Mouse (Mus musculus): ENCODE data around the gene Gm49383. TPM values are rescaled to one million over a fixed set of nuclear protein-coding genes. Genes with fewer than 3 reads are reported as not detected.

The Gm49383 gene
- polyA plus RNA-seq, 1 experiment from 2014 or later: 44.2 TPM

DNA sequence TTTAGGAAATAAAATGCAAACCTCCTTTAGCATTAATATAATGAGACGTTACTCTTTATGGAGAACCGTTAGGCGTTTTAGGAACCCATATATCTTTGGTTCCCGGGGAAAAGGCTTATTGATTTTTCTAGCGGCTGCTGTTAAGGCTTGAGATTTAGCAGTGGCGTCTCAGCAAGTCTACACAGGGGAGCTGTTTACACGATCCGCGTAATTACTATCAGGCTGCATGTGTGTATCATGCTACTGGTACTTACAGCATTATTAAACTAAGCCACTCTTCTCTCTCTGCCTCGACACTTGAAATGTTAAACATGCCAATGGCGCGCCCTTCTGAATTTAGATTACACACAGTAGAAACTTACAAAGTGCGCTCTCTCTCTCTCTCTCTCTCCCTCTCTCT, 46.9 kb downstream of the Gm49383 start:
- Histone ChIP-seq H3K4me1 (replicated peaks) (no peaks in the 10 kb centered on the region), H3K36me3 (0 out of 2 replicates have a peak, but pooled peaks cover 5% of the 10 kb centered on the region), H3K27me3 (ENCODE audit: insufficient read depth, poor library complexity, severe bottlenecking) (no peaks in the 10 kb centered on the region), H3K27ac (no peak overlapping the region), H3K4me3 (no peak overlapping the region), H3K9me3 (no peaks in the 10 kb centered on the region)
- WGBS: 88% methylated on average over 13 of the region's 13 CpGs
- DNase-seq (ENCODE audit: low spot score): no peak

DNA sequence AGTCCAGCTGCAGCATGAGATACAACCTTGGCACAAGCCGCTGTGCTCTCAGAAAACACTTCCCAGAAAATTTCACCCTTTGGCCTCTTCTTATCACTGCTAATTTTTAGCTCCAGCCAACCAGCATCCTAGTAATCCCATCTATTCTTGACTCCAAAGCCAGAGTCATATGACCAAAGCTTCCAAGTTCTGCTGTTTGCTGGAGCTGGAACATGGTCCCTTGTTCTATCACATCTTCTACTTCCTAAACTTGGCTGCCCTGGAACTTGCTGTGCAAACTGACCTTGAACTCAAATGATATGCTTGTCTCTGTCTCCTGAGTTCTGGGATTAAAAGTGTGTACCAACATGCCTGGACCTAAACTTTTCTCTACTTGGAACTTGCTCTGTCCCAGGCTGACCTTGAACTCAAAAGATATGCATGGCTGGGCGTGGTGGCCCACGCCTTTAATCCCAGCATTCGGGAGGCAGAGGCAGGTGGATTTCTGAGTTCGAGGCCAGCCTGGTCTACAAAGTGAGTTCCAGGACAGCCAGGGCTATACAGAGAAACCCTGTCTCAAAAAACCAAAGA, 49.7 kb downstream of the Gm49383 start:
- no peaks in the 10 kb centered on the region for H3K36me3 ChIP-seq
- DNase-seq (ENCODE audit: low spot score): no peak
- no peaks in the 10 kb centered on the region for H3K27me3 ChIP-seq (ENCODE audit: insufficient read depth, poor library complexity, severe bottlenecking)
- 92% methylated on average over 5 of the region's 5 CpGs for WGBS
- no peak overlapping the region for H3K4me3 ChIP-seq
- H3K4me1 ChIP-seq (replicated peaks): no peaks in the 10 kb centered on the region
- no peak overlapping the region for H3K27ac ChIP-seq
- H3K9me3 ChIP-seq: no peaks in the 10 kb centered on the region

DNA sequence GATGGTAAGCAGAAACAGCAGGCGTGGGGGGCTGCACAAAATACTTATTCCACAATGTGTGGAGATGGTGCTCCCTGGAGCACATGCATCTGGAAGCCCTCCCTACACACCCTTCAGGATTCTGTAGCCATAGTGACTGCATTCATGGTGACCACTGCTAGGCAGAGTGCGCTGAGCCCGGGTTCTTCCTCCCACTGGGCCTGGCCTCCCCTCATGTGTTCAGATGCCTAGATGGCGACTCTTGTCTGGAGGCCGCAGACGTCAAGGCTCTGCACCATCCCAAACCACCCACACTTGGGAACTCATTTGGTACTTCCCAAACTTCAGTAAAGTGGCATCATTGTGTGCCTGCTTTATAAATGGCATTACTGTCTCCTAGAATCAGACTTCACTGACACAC, 53.4 kb downstream of the Gm49383 start:
- H3K4me1 ChIP-seq (replicated peaks): no peaks in the 10 kb centered on the region
- H3K9me3 ChIP-seq: no peaks in the 10 kb centered on the region
- no peak overlapping the region for H3K4me3 ChIP-seq
- WGBS: 72% methylated on average over 6 of the region's 6 CpGs
- no peaks in the 10 kb centered on the region for H3K27me3 ChIP-seq (ENCODE audit: insufficient read depth, poor library complexity, severe bottlenecking)
- DNase-seq (ENCODE audit: low spot score): no peak
- H3K27ac ChIP-seq: no peak overlapping the region
- H3K36me3 ChIP-seq: no peaks in the 10 kb centered on the region

DNA sequence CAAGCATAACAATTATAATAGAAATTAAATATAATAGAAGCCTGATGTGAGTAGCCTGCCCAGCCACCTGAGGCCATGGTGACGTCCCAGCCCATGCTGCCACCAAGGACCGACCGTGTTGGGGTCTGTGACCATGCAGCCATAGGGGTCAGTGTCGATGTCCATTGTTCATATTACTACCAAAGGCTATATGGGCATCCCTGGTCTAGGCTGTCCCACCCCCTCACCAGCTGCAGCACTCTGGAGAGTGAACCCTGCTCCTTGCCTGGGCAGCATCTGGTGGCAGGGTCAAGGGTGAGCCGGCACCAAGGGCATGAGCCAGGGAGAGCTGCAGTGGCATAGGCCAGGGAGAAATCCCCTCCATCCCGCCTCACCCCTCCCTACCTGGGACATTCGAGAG, 57.1 kb downstream of the Gm49383 start:
- Histone ChIP-seq H3K36me3 (no peaks in the 10 kb centered on the region), H3K4me3 (no peak overlapping the region), H3K4me1 (replicated peaks) (no peaks in the 10 kb centered on the region), H3K27ac (no peak overlapping the region), H3K9me3 (no peaks in the 10 kb centered on the region), H3K27me3 (ENCODE audit: insufficient read depth, poor library complexity, severe bottlenecking) (no peaks in the 10 kb centered on the region)
- no peak for DNase-seq (ENCODE audit: low spot score)
- WGBS: 88% methylated on average over 7 of the region's 7 CpGs

DNA sequence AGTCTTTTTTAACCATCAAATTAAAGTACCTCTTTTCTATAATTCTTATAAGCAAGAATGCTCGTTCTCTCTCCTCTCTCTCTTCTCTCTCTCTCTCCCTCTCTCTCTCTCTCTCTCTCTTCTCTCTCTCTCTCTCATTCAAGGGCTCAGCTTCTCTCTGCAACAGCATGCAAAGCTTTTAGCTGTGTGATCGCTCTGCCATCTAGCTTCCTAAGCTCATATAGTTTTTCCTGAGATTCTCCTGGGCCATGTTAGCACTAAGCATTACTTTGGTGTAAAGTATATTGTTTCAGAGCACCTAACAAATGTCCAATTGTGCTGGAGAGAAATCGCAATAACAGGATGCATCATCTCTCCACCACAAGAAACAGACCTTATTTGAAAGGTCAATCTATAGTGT, 57.7 kb downstream of the Gm49383 start:
- Histone ChIP-seq H3K4me3 (no peak overlapping the region), H3K27me3 (ENCODE audit: insufficient read depth, poor library complexity, severe bottlenecking) (no peaks in the 10 kb centered on the region), H3K27ac (no peak overlapping the region), H3K4me1 (replicated peaks) (no peaks in the 10 kb centered on the region), H3K36me3 (no peaks in the 10 kb centered on the region), H3K9me3 (no peaks in the 10 kb centered on the region)
- 90% methylated on average over 3 of the region's 3 CpGs for WGBS
- DNase-seq (ENCODE audit: low spot score): no peak

Other genes with a start within 250 kb of the Gm49383 start
- gene Rps29, start 37.9 kb downstream of the Gm49383 start, polyA plus RNA-seq (2016; fragmentation: Nextera tagmentation; extraction: Ambion mirVana): 1,324 and 1,340 TPM in 2 replicates
- gene Lrr1, start 28.3 kb downstream of the Gm49383 start, polyA plus RNA-seq (2016; fragmentation: Nextera tagmentation; extraction: Ambion mirVana): 28.3 and 31.8 TPM in 2 replicates
- gene Rpl36al, start 13.0 kb downstream of the Gm49383 start, polyA plus RNA-seq (2016; fragmentation: Nextera tagmentation; extraction: Ambion mirVana): 497 and 532 TPM in 2 replicates
- 33.9 and 35.6 TPM in 2 replicates for gene Mgat2, start 12.9 kb downstream of the Gm49383 start, polyA plus RNA-seq (2016; fragmentation: Nextera tagmentation; extraction: Ambion mirVana)
- gene Dnaaf2, start 1.3 kb upstream of the Gm49383 start, polyA plus RNA-seq (2016; fragmentation: Nextera tagmentation; extraction: Ambion mirVana): 16.4 and 17.9 TPM in 2 replicates
- 36.4 and 49.5 TPM in 2 replicates for gene Gm49384, start 7.2 kb upstream of the Gm49383 start, polyA plus RNA-seq (2016; fragmentation: Nextera tagmentation; extraction: Ambion mirVana)
- gene Pole2, start 31.1 kb upstream of the Gm49383 start, polyA plus RNA-seq (2016; fragmentation: Nextera tagmentation; extraction: Ambion mirVana): 23.4 and 30.9 TPM in 2 replicates
- 1.9 and 2.5 TPM in 2 replicates for gene Klhdc1, start 44.1 kb upstream of the Gm49383 start, polyA plus RNA-seq (2016; fragmentation: Nextera tagmentation; extraction: Ambion mirVana)
- 204 and 207 TPM in 2 replicates for gene Klhdc2, start 99.6 kb upstream of the Gm49383 start, polyA plus RNA-seq (2016; fragmentation: Nextera tagmentation; extraction: Ambion mirVana)
- 69.6 and 91.1 TPM in 2 replicates for gene Nemf, start 160.1 kb upstream of the Gm49383 start, polyA plus RNA-seq (2016; fragmentation: Nextera tagmentation; extraction: Ambion mirVana)
- gene Arf6, start 175.0 kb upstream of the Gm49383 start, polyA plus RNA-seq (2016; fragmentation: Nextera tagmentation; extraction: Ambion mirVana): 35.9 and 42.4 TPM in 2 replicates
- 0.96 and 1.9 TPM in 2 replicates for gene Gm9887, start 175.4 kb upstream of the Gm49383 start, polyA plus RNA-seq (2016; fragmentation: Nextera tagmentation; extraction: Ambion mirVana)

Measured in hindbrain, embryonic 10.5 days (tissue).